Mouse (Mus musculus) c-Kit-negative CD71-positive TER-119-positive erythroid progenitor cells, embryonic 14.5 days (primary cell): Measurements from ENCODE around the gene Tenm2.

ENCODE experiments used
- DNase-seq: peaks from one replicate; pipeline ENCODE4 v3.0.0-alpha.2; 2013; ENCODE audit warnings: low read depth, low spot score

Tenm2 gene

DNA sequence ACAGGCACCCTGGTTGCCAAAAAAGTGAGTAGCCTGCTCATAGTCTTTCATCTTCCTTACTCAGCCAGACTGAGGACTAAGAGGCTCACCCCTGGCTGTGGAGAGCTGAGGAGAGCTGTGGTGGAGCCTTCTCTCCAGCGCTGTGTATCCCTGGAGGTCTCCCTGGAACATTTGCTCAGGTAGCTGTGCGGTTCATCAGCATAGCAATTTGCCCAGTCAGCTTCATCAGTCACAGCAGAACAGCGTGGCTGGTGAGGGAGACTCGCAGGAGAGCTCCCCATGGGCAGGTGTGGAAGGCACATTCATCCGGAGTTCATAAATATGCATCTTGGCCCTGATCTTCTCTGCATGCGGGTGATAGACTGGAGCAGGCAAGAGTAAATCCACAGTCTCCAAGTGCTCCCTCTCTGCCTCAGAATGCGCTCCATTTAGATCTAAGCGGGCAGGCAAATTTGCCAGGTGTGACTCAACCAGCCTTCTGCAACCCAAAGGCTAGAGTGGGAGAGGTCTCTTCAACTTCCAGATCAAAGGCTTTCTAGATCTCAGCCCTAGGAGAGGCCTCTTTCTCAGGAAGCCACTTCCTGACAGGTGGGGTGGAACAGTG lies 751.2 kb downstream of the Tenm2 start:
- no peak for DNase-seq

GRCm38 (mm10) chr11:36482136-36482535 lies 753.6 kb downstream of the Tenm2 start:
- DNase-seq, result no peak

GRCm38 (mm10) chr11:36481524-36481923 lies 754.2 kb downstream of the Tenm2 start:
- DNase-seq, result no peak

GRCm38 (mm10) chr11:36481086-36481485 lies 754.7 kb downstream of the Tenm2 start:
- DNase-seq, result no peak

GRCm38 (mm10) chr11:36469811-36470551 lies 765.8 kb downstream of the Tenm2 start:
- DNase-seq, result no peak

DNA sequence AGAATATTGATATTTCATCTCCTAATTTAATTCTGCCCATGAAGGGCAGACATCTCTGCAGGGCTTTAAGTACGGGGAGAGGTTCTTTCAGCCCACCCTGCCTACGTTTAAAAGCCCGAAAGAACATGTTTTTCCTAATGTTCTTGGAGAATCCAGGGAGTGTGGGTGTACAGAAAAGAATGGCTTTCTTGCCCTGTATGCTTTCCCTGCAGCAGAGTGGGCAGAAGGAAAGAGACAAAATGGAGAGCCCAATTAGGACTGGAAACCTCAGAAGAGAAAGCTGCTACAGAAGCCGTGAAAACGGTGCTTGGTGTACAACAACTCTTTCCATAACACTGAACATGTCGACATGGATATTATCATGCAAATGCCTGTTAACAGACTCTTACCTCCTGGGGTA lies 777.3 kb downstream of the Tenm2 start:
- DNase-seq, result no peak

GRCm38 (mm10) chr11:36454076-36454475 lies 781.7 kb downstream of the Tenm2 start:
- DNase-seq, result no peak

DNA sequence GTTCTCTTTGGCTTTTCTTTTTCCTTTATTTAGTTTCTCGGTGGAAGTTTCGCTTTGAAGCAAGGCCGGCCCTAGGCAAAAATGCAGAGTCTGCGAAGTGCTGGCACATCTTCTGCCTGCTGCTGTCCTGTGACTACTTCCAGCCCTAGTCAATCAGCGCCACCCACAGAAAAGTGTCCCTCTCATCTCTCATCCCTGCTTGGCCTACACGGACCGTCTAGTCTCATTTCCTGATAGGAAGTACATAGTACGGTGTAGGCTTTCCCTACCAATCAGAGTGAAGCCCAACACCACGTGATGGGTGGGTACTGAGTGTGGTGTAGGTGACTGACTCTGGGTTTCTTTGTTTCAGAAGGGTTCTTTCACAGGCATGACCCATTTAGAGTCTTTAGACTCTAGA lies 783.3 kb downstream of the Tenm2 start:
- no peak for DNase-seq

GRCm38 (mm10) chr11:36446351-36446750 lies 789.4 kb downstream of the Tenm2 start:
- no peak for DNase-seq

- no peak for DNase-seq
Observed at GRCm38 (mm10) chr11:36443821-36444220, 791.9 kb downstream of the Tenm2 start.

DNA sequence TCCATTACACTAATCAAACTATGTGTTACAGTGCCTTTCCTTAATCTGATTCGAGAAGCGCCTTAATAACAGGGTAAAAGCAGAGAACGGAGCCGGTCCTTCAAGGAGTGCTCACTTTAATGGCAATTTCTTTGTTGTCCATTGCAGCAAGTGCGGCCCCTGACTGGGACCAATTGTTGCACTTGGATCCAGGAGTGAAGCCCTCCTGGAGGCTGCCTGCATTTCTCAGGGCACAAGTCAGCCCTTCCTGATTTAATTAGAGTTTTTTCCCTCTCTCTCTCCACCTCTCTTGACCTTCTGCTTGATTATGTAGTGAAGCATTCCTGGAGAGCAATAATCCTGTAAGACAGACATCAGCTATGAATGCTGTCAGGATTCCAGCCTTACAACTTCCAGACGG lies 794.0 kb downstream of the Tenm2 start:
- no peak for DNase-seq

DNA sequence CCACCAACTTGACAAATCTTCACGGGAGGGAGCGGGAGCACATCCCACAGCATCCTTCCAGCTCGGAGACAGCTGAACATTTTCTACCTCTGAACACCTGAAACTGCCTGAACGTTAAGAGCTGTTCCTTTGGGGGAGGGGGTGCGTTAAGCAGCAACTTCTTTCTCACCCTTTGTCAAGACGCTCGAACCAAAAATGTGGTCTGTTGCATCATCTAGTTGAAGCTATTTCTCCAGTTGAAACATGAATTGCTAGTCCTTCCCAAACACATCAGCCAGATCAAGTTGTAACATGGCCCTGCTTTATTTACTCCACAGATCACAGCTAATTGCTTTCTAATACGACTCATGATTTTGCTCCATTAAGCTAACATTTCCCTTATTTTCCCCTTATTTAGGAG lies 799.5 kb downstream of the Tenm2 start:
- DNase-seq, result no peak

DNA sequence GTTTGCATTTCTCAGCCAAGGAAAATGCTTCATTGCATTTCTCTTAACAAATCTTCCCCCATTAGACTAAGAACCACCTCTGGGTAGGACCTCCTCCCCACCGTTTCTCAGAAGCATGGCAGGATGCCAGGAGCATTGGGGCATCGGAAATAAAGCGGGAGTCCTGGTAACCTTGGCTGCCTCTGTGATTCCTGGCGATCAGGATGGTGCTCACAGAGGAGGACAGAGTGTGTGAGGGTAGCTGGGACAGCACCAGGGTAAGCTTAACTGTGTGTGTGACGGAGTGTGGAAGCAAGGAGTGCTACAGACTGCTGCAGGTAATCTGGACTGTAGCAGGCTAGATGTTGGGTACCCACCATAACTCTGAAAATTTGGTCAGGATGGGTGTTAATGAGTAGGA lies 806.8 kb downstream of the Tenm2 start:
- DNase-seq, result no peak

GRCm38 (mm10) chr11:36424959-36425358 lies 810.8 kb downstream of the Tenm2 start:
- no peak for DNase-seq

GRCm38 (mm10) chr11:36420047-36420446 lies 815.7 kb downstream of the Tenm2 start:
- no peak for DNase-seq

DNA sequence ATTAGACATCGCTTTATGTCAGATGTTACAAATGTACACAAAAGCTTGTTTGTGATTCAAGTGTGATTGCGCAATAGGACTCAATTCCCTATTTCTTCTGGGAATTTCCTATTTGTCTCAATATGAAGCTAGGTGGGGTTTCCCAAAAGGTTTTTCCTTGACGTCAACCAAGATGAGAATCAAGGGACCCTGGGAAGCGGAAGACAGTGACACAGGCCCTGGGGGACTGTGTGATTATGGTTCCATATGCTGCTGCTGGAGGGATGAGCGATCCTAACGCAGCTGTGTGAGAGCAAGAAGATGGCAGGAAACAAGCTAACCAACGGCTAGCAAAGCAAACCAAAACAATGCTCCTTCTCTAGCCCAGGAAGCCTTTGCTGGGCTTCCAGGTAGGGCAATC lies 820.5 kb downstream of the Tenm2 start:
- DNase-seq, result no peak

GRCm38 (mm10) chr11:36410881-36411280 lies 824.9 kb downstream of the Tenm2 start:
- no peak for DNase-seq

- no peak for DNase-seq
Observed at GRCm38 (mm10) chr11:36395803-36396710, 839.7 kb downstream of the Tenm2 start.

GRCm38 (mm10) chr11:36384696-36385095 lies 851.1 kb downstream of the Tenm2 start:
- no peak for DNase-seq

DNA sequence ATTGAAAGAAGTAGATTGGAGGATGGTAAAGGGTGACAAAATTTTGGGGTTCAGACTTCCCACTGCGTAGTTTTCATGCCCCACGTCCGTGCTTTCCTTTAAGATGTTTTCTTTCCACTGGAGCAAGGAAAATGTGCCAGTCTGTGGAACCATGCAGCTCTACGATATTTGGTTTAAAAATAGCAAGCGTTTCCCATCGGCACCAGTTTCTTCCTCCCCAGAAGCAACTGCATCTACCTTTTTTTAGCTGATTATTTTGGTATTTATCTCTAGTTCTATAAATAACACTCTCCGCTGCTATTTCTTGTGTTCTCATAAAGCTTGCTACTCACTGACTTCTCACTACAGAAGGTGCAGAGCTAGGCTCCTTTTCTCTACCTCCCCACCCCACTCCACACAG lies 864.0 kb downstream of the Tenm2 start:
- DNase-seq, result no peak

DNA sequence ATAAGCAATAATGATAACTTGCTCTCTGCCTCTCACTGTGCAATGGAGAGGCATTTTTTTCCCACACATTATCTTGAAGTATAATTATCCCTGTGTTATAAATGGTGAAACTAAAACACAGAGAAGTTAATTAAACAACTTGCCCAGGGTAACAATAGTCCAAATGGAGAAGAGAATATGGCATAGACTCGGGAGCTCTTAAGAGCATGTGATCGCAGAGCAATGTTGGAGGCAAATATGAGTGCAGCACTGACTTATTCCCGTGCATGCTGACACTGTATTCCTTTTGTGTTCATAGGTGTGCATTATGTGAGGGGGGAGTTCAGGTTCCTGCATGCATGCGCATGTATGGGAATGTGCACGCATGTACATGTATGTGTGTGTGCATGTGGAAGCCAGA lies 870.7 kb downstream of the Tenm2 start:
- DNase-seq, result no peak

DNA sequence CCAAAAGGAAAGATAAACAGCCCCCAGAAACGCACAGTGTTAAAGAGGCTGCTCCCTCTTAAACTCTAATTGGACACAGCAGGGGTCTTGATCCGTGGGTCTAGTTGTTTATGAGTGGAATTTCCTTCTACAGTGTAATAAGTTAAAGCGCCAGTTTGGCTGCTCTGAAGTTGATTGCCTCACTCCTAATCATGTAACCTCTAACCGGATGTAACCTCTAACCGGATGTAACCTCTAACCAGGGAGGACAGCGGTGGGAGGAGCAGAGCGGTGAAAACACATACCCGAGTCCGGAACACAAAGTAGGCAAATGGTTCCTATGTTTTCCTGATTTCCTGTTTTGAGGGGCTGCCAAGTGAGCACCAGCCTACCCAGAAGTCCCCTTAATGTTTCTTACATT lies 871.3 kb downstream of the Tenm2 start:
- DNase-seq, result no peak

GRCm38 (mm10) chr11:36362514-36362913 lies 873.2 kb downstream of the Tenm2 start:
- DNase-seq, result no peak
